ENCODE assay signal across 8 mouse cellular contexts in genomic region chr1:191325726-191326232, GRCm38 (mm10). TPM values are rescaled to one million over a fixed set of nuclear protein-coding genes. Genes with fewer than 3 reads are reported as not detected.
A peak's percentile ranks its signal among the peaks of the same experiment; 100 is the strongest.
DNase-seq lines count a peak whose midpoint lies in the region; ATAC-seq lines count a peak whose summit lies in the region.

Gene Tmem206, plus strand, starts transcription at chr1:191325912.

- H3K27me3 ChIP-seq in hindbrain, embryonic 13.5 days, result no peaks in the 10 kb centered on the region

- WGBS in hindbrain, embryonic 13.5 days, result under 1% methylated on average over 42 of the region's 42 CpGs

- H3K4me2 ChIP-seq in hindbrain, embryonic 13.5 days, result peak within 1 kb of the TSS; percentile 88

- peak within 1 kb of the TSS; percentile 92 for H3K9ac ChIP-seq in hindbrain, embryonic 13.5 days

- H3K4me1 ChIP-seq in hindbrain, embryonic 13.5 days (replicated peaks), result peaks cover 36% of the 10 kb centered on the region

- peaks cover 7% of the 10 kb centered on the region; the same call in 1 of the 2 replicates for H3K36me3 ChIP-seq in hindbrain, embryonic 13.5 days

- no peaks in the 10 kb centered on the region for H3K9me3 ChIP-seq in hindbrain, embryonic 13.5 days

- peak within 1 kb of the TSS; percentile 82 for H3K4me3 ChIP-seq in hindbrain, embryonic 13.5 days

- DNase-seq in Muller cell, postnatal 12 days (ENCODE audit: inconsistent ontology term), result peak; percentile 95
- DNase-seq in cerebellum, adult 9-11 months, result peak; percentile 95
- DNase-seq in frontal cortex, postnatal 10 days (ENCODE audit: low spot score in 2 of 2), result peak; percentile 89 to 94
- DNase-seq in layer of hippocampus, postnatal 25 days (ENCODE audit: extremely low spot score in 1 of 2, low spot score in 1 of 2), result peak; percentile 91 to 95
- DNase-seq in lung, postnatal 25 days (ENCODE audit: low spot score), result peak; percentile 96
- peak; percentile 99 for DNase-seq in retina, embryonic 14.5 days (ENCODE audit: low spot score)
- peak; percentile 97 for DNase-seq in thymus, postnatal 4 days

- ATAC-seq in hindbrain, embryonic 13.5 days (ENCODE audit: low FRiP score), result peak; percentile 95

- H3K27ac ChIP-seq in hindbrain, embryonic 13.5 days, result peak within 1 kb of the TSS; percentile 90

RNA-seq across cellular contexts. Expression of gene Tmem206, which starts in this region (rescaled TPM):
- polyA plus RNA-seq in hindbrain, embryonic 13.5 days (2015; fragmentation: Nextera tagmentation; extraction: Ambion mirVana), result 36.7 and 39.9 TPM in 2 replicates
- 1 to 10 TPM; 8.7 to 9.6 TPM for total RNA-seq in layer of hippocampus, postnatal 25 days (2021)

Comparison
In these comparisons a context has a peak if more than half of its experiments do, and no peak if none do; other contexts are left out.
1. Peak in every context shown above with its lines: DNase-seq, ATAC-seq, H3K4me3 ChIP-seq and H3K27ac ChIP-seq.